Mouse (Mus musculus): Measurements from ENCODE around the gene Zfp874b. TPM values are rescaled to one million over a fixed set of nuclear protein-coding genes. Genes with fewer than 3 reads are reported as not detected.
A peak's percentile ranks its signal among the peaks of the same experiment; 100 is the strongest.

Gene Zfp874b
- 9.7 and 12.7 TPM in 2 replicates for total RNA-seq (2014; rRNA removed)
- 2.0 and 2.4 TPM in 2 replicates for polyA plus RNA-seq (2015; fragmentation: Nextera tagmentation; extraction: Ambion mirVana)

GRCm38 (mm10) chr13:67483625-67484423 is at the start of gene Zfp874b:
Gene Zfp874b (minus strand): TSS chr13:67484258.
- H3K4me3 ChIP-seq (ENCODE audit: low read length), result peak within 1 kb of the TSS; percentile 64
- peak within 1 kb of the TSS; percentile 67 for H3K4me2 ChIP-seq (ENCODE audit: low read depth, low read length)
- H3K27ac ChIP-seq, result peak within 1 kb of the TSS; percentile 54; the same call in 1 of the 2 replicates
- H3K4me1 ChIP-seq (ENCODE audit: insufficient read depth, low read length), result no peaks in the 10 kb centered on the region
- TF ChIP-seq CTCF (IDR thresholded peaks at IDR 0.05; ENCODE audit: low read depth), result no peak
- H3K9ac ChIP-seq (replicated peaks; ENCODE audit: low read length), result peak within 1 kb of the TSS; percentile 59
- DNase-seq (ENCODE audit: low spot score) (peak; percentile 94), ATAC-seq (peak; percentile 97)
- H3K27me3 ChIP-seq (ENCODE audit: insufficient read depth, low read length), result no peaks in the 10 kb centered on the region
- no peaks in the 10 kb centered on the region for H3K9me3 ChIP-seq (ENCODE audit: low read length)
- no peaks in the 10 kb centered on the region for H3K36me3 ChIP-seq (ENCODE audit: insufficient read depth, low read length)
- 4% methylated on average over 20 of the region's 20 CpGs for WGBS

DNA sequence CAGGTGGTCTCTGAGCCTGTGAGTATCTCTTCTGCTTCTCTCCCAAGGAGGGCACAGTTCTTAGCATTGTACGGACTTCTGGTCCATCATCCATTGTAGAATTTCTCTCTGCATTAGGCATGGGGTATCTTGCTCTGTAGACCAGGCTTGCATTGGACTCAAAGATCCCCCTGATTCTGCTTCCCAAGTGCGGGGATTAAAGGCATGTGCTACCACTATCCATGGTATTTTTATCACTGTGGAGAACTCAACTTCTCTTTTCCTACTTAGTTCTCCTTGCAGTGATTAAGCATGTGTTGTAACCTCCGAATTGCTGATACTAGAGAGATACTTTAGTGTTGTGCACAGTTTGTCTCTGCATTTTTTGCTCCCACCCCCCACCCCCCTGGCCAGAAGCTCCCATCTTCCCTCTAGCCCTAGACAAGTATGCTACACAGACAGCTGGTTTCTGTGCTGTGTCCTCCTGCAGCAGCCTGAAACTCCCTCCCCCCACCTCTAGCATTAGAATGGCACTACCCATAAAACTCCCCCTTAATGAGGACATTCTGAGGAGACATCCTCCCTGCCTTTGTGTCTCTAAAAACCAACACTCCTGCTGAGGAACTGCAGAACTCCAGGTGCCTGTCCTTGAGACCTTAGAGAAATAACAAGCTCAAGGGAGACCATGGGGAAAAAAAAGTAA is 43.1 kb upstream of the Zfp874b start:
- Histone ChIP-seq H3K9me3 (ENCODE audit: low read length) (no peaks in the 10 kb centered on the region), H3K27me3 (ENCODE audit: insufficient read depth, low read length) (no peaks in the 10 kb centered on the region), H3K36me3 (ENCODE audit: insufficient read depth, low read length) (no peaks in the 10 kb centered on the region), H3K4me3 (ENCODE audit: low read length) (no peak overlapping the region), H3K4me2 (ENCODE audit: low read depth, low read length) (no peak overlapping the region), H3K27ac (no peak overlapping the region), H3K4me1 (ENCODE audit: insufficient read depth, low read length) (peaks cover 9% of the 10 kb centered on the region; the same call in 1 of the 2 replicates), H3K9ac (replicated peaks; ENCODE audit: low read length) (no peak overlapping the region)
- DNase-seq (ENCODE audit: low spot score) (no peak), ATAC-seq (no peak)
- 70% methylated on average over 3 of the region's 3 CpGs for WGBS
- TF ChIP-seq CTCF (IDR thresholded peaks at IDR 0.05; ENCODE audit: low read depth), result no peak

- H3K9ac ChIP-seq (replicated peaks; ENCODE audit: low read length), result peak within 1 kb of the TSS; percentile 77
- H3K4me2 ChIP-seq (ENCODE audit: low read depth, low read length), result peak within 1 kb of the TSS; percentile 95
- H3K27ac ChIP-seq, result peak within 1 kb of the TSS; percentile 73
- DNase-seq (ENCODE audit: low spot score) (peak; percentile 97), ATAC-seq (peak; percentile 100)
- H3K36me3 ChIP-seq (ENCODE audit: insufficient read depth, low read length), result no peaks in the 10 kb centered on the region; the same call in 1 of the 2 replicates
- H3K27me3 ChIP-seq (ENCODE audit: insufficient read depth, low read length), result no peaks in the 10 kb centered on the region
- H3K4me3 ChIP-seq (ENCODE audit: low read length), result peak within 1 kb of the TSS; percentile 90
- TF ChIP-seq CTCF (IDR thresholded peaks at IDR 0.05; ENCODE audit: low read depth), result peak; percentile 9; the same call in 1 of the 2 replicates
- under 1% methylated on average over 27 of the region's 27 CpGs for WGBS
- H3K9me3 ChIP-seq (ENCODE audit: low read length), result no peaks in the 10 kb centered on the region
- H3K4me1 ChIP-seq (ENCODE audit: insufficient read depth, low read length), result peaks cover 9% of the 10 kb centered on the region; the same call in 1 of the 2 replicates
Measured at GRCm38 (mm10) chr13:67525753-67526410, 41.8 kb upstream of the Zfp874b start, which contains the start of the genes Gm26965 and Zfp87. Gene Gm26965 (minus strand): TSS chr13:67526151. Gene Zfp87 (minus strand): TSS chr13:67526177.

DNA sequence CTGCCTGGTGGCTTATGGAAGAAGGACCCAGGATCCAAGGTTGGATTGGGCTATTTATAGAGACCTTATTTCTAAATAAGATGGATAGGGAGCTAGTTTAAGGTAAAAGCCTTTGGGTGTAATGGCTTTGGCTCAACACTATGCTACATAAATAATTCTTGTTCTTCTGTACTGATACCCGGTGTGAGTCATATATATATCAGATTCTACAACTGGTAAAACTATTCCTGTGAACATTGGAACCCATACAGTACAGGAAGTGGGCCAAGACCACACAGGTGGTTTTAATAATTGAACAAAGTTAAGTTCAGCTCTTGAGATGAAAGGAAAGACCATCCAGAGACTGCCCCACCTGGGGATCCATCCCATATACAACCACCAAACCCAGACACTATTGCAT is 16.9 kb upstream of the Zfp874b start:
- H3K4me2 ChIP-seq (ENCODE audit: low read depth, low read length), result peak overlapping the region; percentile 90; the same call in 1 of the 2 replicates
- no peak overlapping the region for H3K27ac ChIP-seq
- no peak overlapping the region for H3K9ac ChIP-seq (replicated peaks; ENCODE audit: low read length)
- no peaks in the 10 kb centered on the region for H3K9me3 ChIP-seq (ENCODE audit: low read length)
- DNase-seq (ENCODE audit: low spot score) (no peak), ATAC-seq (0 out of 2 replicates have a peak, but pooled peaks have one; percentile 11)
- 83% methylated on average over 1 of the region's 1 CpGs for WGBS
- peaks cover 8% of the 10 kb centered on the region for H3K4me1 ChIP-seq (ENCODE audit: insufficient read depth, low read length)
- no peaks in the 10 kb centered on the region for H3K36me3 ChIP-seq (ENCODE audit: insufficient read depth, low read length)
- no peak for TF ChIP-seq CTCF (IDR thresholded peaks at IDR 0.05; ENCODE audit: low read depth)
- peak overlapping the region; percentile 78; the same call in 1 of the 2 replicates for H3K4me3 ChIP-seq (ENCODE audit: low read length)
- no peaks in the 10 kb centered on the region for H3K27me3 ChIP-seq (ENCODE audit: insufficient read depth, low read length)

DNA sequence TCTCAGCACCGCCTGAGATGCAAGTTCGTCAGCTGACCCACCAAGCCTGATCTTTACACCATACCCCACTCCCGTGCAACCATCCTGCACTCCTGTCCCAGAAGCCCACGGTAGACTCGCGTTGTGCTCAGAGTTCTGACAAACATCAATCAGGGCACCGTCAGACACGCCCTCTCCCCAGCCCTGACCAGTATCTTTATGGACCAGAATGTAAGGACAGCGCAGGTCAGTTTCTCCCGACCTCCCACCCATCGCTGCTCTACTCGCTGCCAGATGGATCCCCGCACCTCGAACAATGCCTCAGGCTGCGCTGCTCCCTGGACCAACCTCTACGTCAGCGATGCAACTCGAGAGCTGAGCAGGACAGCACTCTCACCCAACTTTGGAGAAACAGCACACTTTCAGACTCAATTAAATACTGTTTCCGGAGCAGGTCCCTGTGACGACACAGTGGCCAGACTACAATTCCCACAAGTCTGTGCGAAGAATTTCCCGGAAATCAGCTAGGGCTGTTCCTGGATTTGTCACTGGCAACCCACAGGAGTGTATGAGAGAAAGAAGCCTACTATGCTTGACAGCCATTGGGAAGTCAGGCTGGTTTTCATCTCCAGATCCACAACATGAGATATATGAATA is 16.1 kb upstream of the Zfp874b start, which contains the start of gene Zfp58:
TSS of gene Zfp58 (minus strand) at position 472 of the 636 bp plus-strand sequence.
- H3K4me1 ChIP-seq (ENCODE audit: insufficient read depth, low read length), result peaks cover 8% of the 10 kb centered on the region
- peak; percentile 97 for ATAC-seq
- H3K9ac ChIP-seq (replicated peaks; ENCODE audit: low read length), result peak within 1 kb of the TSS; percentile 59
- 2% methylated on average over 22 of the region's 22 CpGs for WGBS
- no peak within 1 kb of the TSS; the same call in 1 of the 2 replicates for H3K27ac ChIP-seq
- no peak for TF ChIP-seq CTCF (IDR thresholded peaks at IDR 0.05; ENCODE audit: low read depth)
- H3K36me3 ChIP-seq (ENCODE audit: insufficient read depth, low read length), result 0 out of 2 replicates have a peak, but pooled peaks cover 1% of the 10 kb centered on the region
- peaks cover under 1% of the 10 kb centered on the region; the same call in 1 of the 2 replicates for H3K9me3 ChIP-seq (ENCODE audit: low read length)
- DNase-seq (ENCODE audit: low spot score), result peak; percentile 95
- no peaks in the 10 kb centered on the region for H3K27me3 ChIP-seq (ENCODE audit: insufficient read depth, low read length)
- H3K4me2 ChIP-seq (ENCODE audit: low read depth, low read length), result peak within 1 kb of the TSS; percentile 90
- H3K4me3 ChIP-seq (ENCODE audit: low read length), result peak within 1 kb of the TSS; percentile 78
